Mouse (Mus musculus) embryonic facial prominence, embryonic 10.5 days (tissue): ENCODE measurements around the gene Ascl3. TPM values are rescaled to one million over a fixed set of nuclear protein-coding genes. Genes with fewer than 3 reads are reported as not detected.

Experiments used
- polyA plus RNA-seq: library from polyadenylated mRNA; unstranded; fragments of >200 nt; fragmentation: Nextera tagmentation; extraction: Ambion mirVana; gene quantifications from 2 replicates; pipeline ENCODE4 v1.2.1, GENCODE M21; 2016

Gene Ascl3
- polyA plus RNA-seq, 1 experiment from 2014 or later, result not detected

Other genes with a start within 250 kb of the Ascl3 start
- 0.15 and 0.22 TPM in 2 replicates for gene Trim66, start 223.6 kb downstream of the Ascl3 start, polyA plus RNA-seq
- gene Rpl27a, start 212.6 kb downstream of the Ascl3 start, polyA plus RNA-seq, result 132 and 136 TPM in 2 replicates
- gene St5, start 28.1 kb downstream of the Ascl3 start, polyA plus RNA-seq, result 41.7 and 46.4 TPM in 2 replicates
- 24.4 and 24.8 TPM in 2 replicates for gene Akip1, start 28.0 kb downstream of the Ascl3 start, polyA plus RNA-seq
- 0.17 TPM in 1 of 2 replicates, not detected in the other for gene BC051019, start 7.9 kb downstream of the Ascl3 start, polyA plus RNA-seq
- gene Tmem9b, start 21.1 kb upstream of the Ascl3 start, polyA plus RNA-seq, result 26.2 and 27.5 TPM in 2 replicates
- 0.15 and 0.25 TPM in 2 replicates for gene Nrip3, start 50.3 kb upstream of the Ascl3 start, polyA plus RNA-seq
- gene Scube2, start 134.0 kb upstream of the Ascl3 start, polyA plus RNA-seq, result 0.77 and 4.1 TPM in 2 replicates
- 28.2 and 33.3 TPM in 2 replicates for gene Dennd5a, start 228.7 kb upstream of the Ascl3 start, polyA plus RNA-seq